Mouse (Mus musculus) bone marrow macrophage, adult 2 months (primary cell): ENCODE measurements around the gene Gse1.

Experiments used
- CTCF ChIP-seq: IDR thresholded peaks from 2 replicates; pipeline ENCODE4 v1.5.1; 2012; ENCODE audit warnings: low read depth, mild to moderate bottlenecking, low read length, moderate library complexity
- POLR2A ChIP-seq: IDR thresholded peaks from 2 replicates; pipeline ENCODE4 v1.6.1; 2012; ENCODE audit warnings: mild to moderate bottlenecking, low read depth, low read length, borderline replicate concordance

- TF ChIP-seq CTCF, result no peak
- TF ChIP-seq POLR2A, result no peak
Measured at GRCm38 (mm10) chr8:120192118-120192517, 36.1 kb upstream of the Gse1 start.
